Mouse (Mus musculus) kidney, adult 2 months (tissue): ENCODE data around the gene Ccr1. TPM values are rescaled to one million over a fixed set of nuclear protein-coding genes. Genes with fewer than 3 reads are reported as not detected.

Source experiments
- DNase-seq: peaks from one replicate; pipeline ENCODE4 v3.0.0; 2021
- H3K27ac ChIP-seq: fragments of 200-500 bp; 2 replicates; pipeline ENCODE4 v1.5.1; 2012; ENCODE audit warnings: low read depth, low read length, control low read depth, inconsistent platforms; ENCODE audit not compliant: insufficient read depth
- H3K27me3 ChIP-seq: fragments of 200-500 bp; replicated peaks from 2 replicates; pipeline ENCODE4 v1.6.1; 2012; ENCODE audit warnings: mild to moderate bottlenecking, moderate library complexity, low read length, inconsistent platforms; ENCODE audit not compliant: control insufficient read depth, insufficient read depth
- H3K36me3 ChIP-seq: fragments of 200-500 bp; 2 replicates; pipeline ENCODE4 v1.6.1; 2012; ENCODE audit warnings: mild to moderate bottlenecking, moderate library complexity, low read length, inconsistent platforms; ENCODE audit not compliant: control insufficient read depth, insufficient read depth
- H3K4me1 ChIP-seq: fragments of 200-500 bp; 2 replicates; pipeline ENCODE4 v1.6.1; 2011; ENCODE audit warnings: low read length; ENCODE audit not compliant: control insufficient read depth, insufficient read depth
- H3K4me3 ChIP-seq: fragments of 200-500 bp; 2 replicates; pipeline ENCODE4 v1.5.1; 2011; ENCODE audit warnings: mild to moderate bottlenecking, low read depth, low read length, control low read depth; ENCODE audit not compliant: insufficient read depth
- CTCF ChIP-seq: fragments of 200-500 bp; conservative IDR thresholded peaks from 2 replicates; pipeline ENCODE4 v1.5.1; 2011; ENCODE audit warnings: low read depth, mild to moderate bottlenecking, control low read depth, low read length, moderate library complexity, mixed read lengths; ENCODE audit not compliant: insufficient read depth, insufficient read length
- POLR2A ChIP-seq: fragments of 200-500 bp; IDR thresholded peaks from one replicate; pipeline ENCODE4 v1.6.1; 2011; ENCODE audit warnings: low read depth, low read length, control low read depth
- WGBS: fragments of 180-500 bp; shearing (Covaris S2); methylation state at CpG from one replicate; pipeline ENCODE4 v1.1.7; 2018; 5-methylcytosine and 5-hydroxymethylcytosine counted together
- polyA plus RNA-seq: library from polyadenylated mRNA; depleted of rRNA; stranded (reverse); fragments of >200 nt; gene quantifications from 2 replicates; pipeline ENCODE4 v1.2.3, GENCODE M21; 2012

Gene Ccr1
- polyA plus RNA-seq, 1 experiment = 0.72 TPM

DNA sequence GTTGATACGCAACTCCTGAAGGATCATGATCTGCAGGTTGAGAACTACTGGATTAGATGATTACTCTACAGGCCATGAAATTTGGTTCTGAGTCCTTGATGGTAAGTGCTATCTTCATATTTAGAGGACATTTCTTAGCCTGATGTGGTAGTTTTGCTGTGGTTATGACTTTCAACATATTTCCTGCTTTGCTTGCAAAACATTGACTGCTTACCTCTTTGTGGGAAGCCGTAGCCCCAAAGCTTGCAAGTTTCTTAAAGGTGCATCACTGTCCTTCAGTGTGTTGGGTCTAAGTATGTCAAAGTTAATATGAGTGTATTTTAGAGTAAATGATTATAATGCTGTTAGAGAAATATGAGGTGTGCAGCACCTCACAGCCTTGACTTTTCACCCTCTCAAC, 30.5 kb downstream of the Ccr1 start:
- WGBS = 89% methylated on average over 2 of the region's 2 CpGs
- no peaks in the 10 kb centered on the region for H3K27me3 ChIP-seq
- no peak overlapping the region for H3K27ac ChIP-seq
- no peaks in the 10 kb centered on the region for H3K4me1 ChIP-seq
- DNase-seq = no peak
- H3K4me3 ChIP-seq = no peak overlapping the region
- H3K36me3 ChIP-seq = no peaks in the 10 kb centered on the region
- no peak for TF ChIP-seq POLR2A
- no peak for TF ChIP-seq CTCF

DNA sequence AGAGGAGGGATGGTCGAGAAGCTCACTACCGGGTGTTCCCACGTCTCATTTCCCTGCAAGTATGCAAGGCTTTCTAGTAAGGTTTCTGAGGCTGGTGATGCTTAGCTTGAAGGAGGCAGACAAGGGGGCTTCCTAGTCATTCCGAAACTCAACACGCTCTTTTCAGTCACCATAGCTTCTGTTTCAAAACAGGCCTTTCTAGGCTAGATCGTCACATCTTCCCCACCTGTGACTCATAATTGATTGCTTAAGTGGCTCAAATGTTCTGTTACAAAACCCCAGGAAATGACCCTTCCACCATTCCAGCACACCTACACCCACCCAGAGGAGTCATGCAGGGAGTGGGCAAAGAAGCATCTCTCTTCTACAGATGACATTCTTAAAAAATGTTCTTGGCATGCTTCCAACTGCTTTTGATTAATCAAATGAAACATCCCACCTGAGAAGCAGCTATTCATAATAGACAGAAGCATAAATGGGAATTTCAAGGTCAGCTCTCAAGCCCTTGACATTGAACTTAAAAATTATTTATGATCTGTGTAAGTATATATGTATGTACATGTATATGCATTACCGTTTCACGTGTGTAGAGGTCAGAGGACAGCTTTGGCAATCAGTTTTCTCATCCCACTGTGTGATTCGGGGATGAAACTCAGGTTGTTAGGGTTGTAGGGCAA, 31.8 kb downstream of the Ccr1 start:
- H3K4me1 ChIP-seq = no peaks in the 10 kb centered on the region; the same call in 1 of the 2 replicates
- no peak for DNase-seq
- H3K36me3 ChIP-seq = no peaks in the 10 kb centered on the region
- WGBS = 75% methylated on average over 9 of the region's 9 CpGs
- no peak overlapping the region for H3K4me3 ChIP-seq
- H3K27me3 ChIP-seq = no peaks in the 10 kb centered on the region
- TF ChIP-seq CTCF (no peak), POLR2A (no peak)
- H3K27ac ChIP-seq = no peak overlapping the region

DNA sequence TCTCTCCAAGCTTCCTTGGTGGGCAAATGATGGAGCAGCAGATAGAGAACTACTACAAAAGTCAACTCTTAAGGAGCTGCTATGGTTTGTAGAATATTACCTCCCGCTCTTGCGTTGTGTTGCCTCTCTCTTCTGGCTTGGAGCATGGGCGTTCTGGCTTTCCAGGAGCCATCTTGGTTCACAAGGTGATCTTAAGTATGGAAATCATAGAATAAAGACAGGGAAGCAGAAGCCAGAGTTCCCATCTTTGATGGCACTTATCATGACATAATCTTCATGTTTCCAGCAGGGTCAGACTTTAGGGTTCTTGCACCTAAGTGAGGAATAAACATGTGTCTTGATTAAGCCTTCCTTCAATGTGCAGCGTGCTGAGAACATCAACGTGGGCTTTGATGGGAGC, 32.7 kb downstream of the Ccr1 start:
- no peaks in the 10 kb centered on the region for H3K36me3 ChIP-seq
- no peaks in the 10 kb centered on the region; the same call in 1 of the 2 replicates for H3K4me1 ChIP-seq
- no peak for TF ChIP-seq CTCF
- TF ChIP-seq POLR2A = no peak
- H3K27ac ChIP-seq = no peak overlapping the region
- DNase-seq = no peak
- no peaks in the 10 kb centered on the region for H3K27me3 ChIP-seq
- H3K4me3 ChIP-seq = no peak overlapping the region
- WGBS = 92% methylated on average over 5 of the region's 5 CpGs

DNA sequence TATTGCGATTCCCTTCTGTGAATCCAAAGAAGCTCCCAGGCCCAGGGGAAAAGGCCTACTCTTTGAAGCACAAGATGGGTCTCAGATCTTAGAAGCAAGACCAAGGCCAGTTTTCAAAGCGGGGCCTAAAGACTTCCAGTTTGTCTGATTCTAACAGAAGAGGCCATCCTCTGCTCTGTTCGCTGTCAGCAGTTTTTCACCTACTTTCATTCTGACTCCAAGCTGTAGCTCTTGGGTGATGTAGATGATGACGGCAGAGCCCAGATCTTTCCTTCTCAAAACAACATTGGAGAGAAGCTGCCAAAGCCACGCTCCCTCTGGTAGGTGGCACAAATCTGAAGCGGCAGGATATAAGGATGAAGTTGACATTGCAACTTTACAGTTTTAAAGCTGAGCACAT, 33.1 kb downstream of the Ccr1 start:
- Histone ChIP-seq H3K4me3 (no peak overlapping the region), H3K27ac (no peak overlapping the region), H3K36me3 (no peaks in the 10 kb centered on the region), H3K4me1 (no peaks in the 10 kb centered on the region; the same call in 1 of the 2 replicates), H3K27me3 (no peaks in the 10 kb centered on the region)
- DNase-seq = no peak
- 94% methylated on average over 6 of the region's 6 CpGs for WGBS
- no peak for TF ChIP-seq CTCF
- TF ChIP-seq POLR2A = no peak

DNA sequence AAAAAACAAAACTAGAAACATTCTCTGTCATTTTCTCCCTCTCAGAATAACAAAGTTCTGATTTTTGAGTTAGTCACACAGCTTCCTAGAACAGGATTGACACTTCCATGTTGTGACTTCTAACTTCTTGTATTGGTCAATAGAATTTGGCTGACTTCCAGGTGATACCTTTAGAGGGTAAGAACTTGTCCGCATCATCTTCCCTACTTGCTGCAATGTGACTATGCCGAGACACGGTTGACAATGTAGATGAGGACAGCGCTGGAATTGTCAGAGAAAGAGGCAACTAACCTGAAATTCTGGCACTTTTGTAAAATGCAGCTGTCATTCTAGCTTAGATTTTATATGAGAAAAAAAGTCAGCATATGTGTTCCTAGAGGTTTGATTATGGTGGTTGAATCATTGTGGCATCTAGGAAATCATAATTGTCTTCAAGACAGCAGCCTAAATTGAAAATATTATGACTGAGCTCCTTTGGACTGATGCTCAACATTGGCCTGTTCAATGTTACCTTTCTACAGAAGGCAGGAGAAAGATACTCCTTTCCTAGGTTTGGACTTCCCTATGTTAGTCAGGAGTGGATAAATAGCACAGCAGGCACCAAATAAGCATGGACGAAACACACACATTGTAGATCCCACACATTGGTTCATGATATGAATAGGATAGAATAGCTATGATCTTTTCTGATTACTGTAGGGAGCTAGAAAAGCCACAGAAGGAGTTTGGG, 34.6 kb downstream of the Ccr1 start:
- WGBS = 98% methylated on average over 5 of the region's 5 CpGs

DNA sequence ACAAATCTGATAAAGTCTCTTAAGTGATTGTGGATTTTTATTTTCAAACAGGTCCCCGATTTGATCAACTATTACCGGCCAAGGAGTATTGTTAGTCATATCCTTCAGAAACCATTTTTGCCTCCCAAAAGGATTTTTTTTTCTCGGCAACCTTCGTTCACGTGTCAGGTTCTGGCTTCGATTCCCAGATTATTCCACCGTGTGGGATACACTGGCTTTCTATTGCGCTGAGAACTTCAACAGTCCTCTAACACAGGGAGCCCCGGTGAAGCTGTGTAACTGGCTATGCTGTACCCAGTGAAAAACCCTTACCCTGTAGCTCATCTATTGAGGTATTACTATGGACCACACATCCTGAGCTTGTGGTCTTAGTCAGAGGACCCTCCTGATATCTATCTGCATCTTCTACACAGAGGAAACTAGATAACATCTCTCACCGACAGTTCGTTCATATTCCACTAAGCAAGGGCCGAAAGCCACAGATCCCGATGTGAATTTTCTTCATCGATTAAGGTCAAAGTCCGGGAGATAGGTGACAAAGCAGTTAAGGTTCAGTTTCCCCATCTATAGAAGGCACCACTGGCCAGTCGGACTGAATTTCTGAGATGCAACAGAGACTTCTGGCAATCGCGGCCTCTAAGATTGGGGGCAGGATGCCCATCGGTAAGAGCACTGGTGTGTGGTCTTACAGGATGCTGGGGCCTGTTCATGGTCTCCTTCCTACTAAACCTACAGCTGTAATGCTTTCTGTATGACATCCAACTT, 35.4 kb downstream of the Ccr1 start:
- H3K4me1 ChIP-seq = no peaks in the 10 kb centered on the region; the same call in 1 of the 2 replicates
- no peaks in the 10 kb centered on the region for H3K27me3 ChIP-seq
- no peaks in the 10 kb centered on the region for H3K36me3 ChIP-seq
- no peak overlapping the region for H3K27ac ChIP-seq
- DNase-seq = no peak
- TF ChIP-seq POLR2A = no peak
- no peak for TF ChIP-seq CTCF
- WGBS = 92% methylated on average over 19 of the region's 19 CpGs
- no peak overlapping the region for H3K4me3 ChIP-seq

More for the DNA sequence above, 34.6 kb downstream of the Ccr1 start:
- Histone ChIP-seq H3K4me1 (no peaks in the 10 kb centered on the region; the same call in 1 of the 2 replicates), H3K36me3 (no peaks in the 10 kb centered on the region), H3K27ac (no peak overlapping the region), H3K27me3 (no peaks in the 10 kb centered on the region), H3K4me3 (no peak overlapping the region)
- no peak for TF ChIP-seq POLR2A
- no peak for TF ChIP-seq CTCF
- no peak for DNase-seq
